Mouse (Mus musculus) C2C12 (cell line): ENCODE results near the gene Cdh22. TPM values are rescaled to one million over a fixed set of nuclear protein-coding genes. Genes with fewer than 3 reads are reported as not detected.

Experiments used
- H3K27me3 ChIP-seq: one replicate; pipeline ENCODE4 v1.6.1; 2011; ENCODE audit not compliant: control insufficient read depth, insufficient read depth, insufficient read length
- H3K36me3 ChIP-seq: one replicate; pipeline ENCODE4 v1.6.1; 2011; ENCODE audit not compliant: control insufficient read depth, insufficient read depth
- H3K4me3 ChIP-seq: one replicate; pipeline ENCODE4 v1.5.1; 2011; ENCODE audit warnings: mild to moderate bottlenecking, control low read depth; ENCODE audit not compliant: poor library complexity, insufficient read depth, severe bottlenecking
- H3K79me2 ChIP-seq: one replicate; pipeline ENCODE4 v1.6.1; 2011; ENCODE audit not compliant: control insufficient read depth, insufficient read depth
- H3K79me3 ChIP-seq: one replicate; pipeline ENCODE4 v1.6.1; 2011; ENCODE audit warnings: low read depth, control low read depth
- H3ac ChIP-seq: one replicate; pipeline ENCODE3; 2011; ENCODE audit warnings: low read depth; ENCODE audit not compliant: control insufficient read depth, insufficient read length
- CEBPB ChIP-seq: IDR thresholded peaks from one replicate; pipeline ENCODE4 v1.6.1; 2011; ENCODE audit warnings: low read depth, mild to moderate bottlenecking, control low read depth, moderate library complexity
- CTCF ChIP-seq: IDR thresholded peaks from one replicate; pipeline ENCODE4 v1.5.1; 2011; ENCODE audit not compliant: control insufficient read depth, insufficient read depth, insufficient read length
- FOSL1 ChIP-seq: IDR thresholded peaks from one replicate; pipeline ENCODE4 v1.8.0; 2011; ENCODE audit warnings: mild to moderate bottlenecking, low read length; ENCODE audit not compliant: poor library complexity, insufficient read depth, severe bottlenecking
- MAX ChIP-seq: IDR thresholded peaks from one replicate; pipeline ENCODE4 v1.6.1; 2011; ENCODE audit warnings: mild to moderate bottlenecking, control low read depth
- MYOD1 ChIP-seq: IDR thresholded peaks from one replicate; pipeline ENCODE4 v1.6.1; 2011; ENCODE audit warnings: low read depth; ENCODE audit not compliant: control insufficient read depth, insufficient read length
- MYOG ChIP-seq: IDR thresholded peaks from one replicate; pipeline ENCODE4 v1.6.1; 2011; ENCODE audit not compliant: control insufficient read depth, insufficient read length; ENCODE audit errors: extremely low read depth
- USF1 ChIP-seq: IDR thresholded peaks from one replicate; pipeline ENCODE4 v1.6.1; 2011; ENCODE audit warnings: low read depth, mild to moderate bottlenecking, control low read depth, moderate library complexity
- polyA plus RNA-seq: library from polyadenylated mRNA; unstranded; fragments of >200 nt; fragmentation: generic; extraction: Trizol; gene quantifications from one replicate; pipeline ENCODE4 v1.2.1, GENCODE M21; 2012; ENCODE audit warnings: missing spikeins

Gene Cdh22
- polyA plus RNA-seq, 1 experiment, result 0.02 TPM

DNA sequence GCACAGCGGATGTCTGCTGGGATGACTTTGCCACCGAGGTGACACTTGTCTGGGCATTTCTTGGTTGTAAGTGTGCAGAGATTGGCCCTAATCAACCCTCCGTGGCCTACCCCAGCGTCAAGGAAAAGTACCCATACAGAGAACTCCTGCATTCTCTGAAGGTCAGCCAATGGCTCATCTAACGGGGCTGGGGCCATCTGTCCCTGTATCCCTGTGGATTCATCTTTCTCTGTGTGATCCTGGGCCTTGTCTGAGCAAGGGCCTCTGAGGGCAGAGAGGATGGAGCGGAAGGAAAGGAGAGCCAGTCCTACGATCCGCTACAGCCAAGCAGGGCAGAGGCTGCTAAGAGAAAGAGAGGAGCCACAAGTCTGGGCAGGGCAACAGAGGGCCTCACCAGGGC lies 15.7 kb downstream of the Cdh22 start:
- Histone ChIP-seq H3K27me3 (peaks cover 85% of the 10 kb centered on the region), H3ac (no peak overlapping the region), H3K79me3 (no peaks in the 10 kb centered on the region), H3K36me3 (no peaks in the 10 kb centered on the region), H3K79me2 (no peaks in the 10 kb centered on the region), H3K4me3 (no peak overlapping the region)
- no peak for TF ChIP-seq CTCF
- TF ChIP-seq CEBPB, result no peak
- no peak for TF ChIP-seq MYOD1
- TF ChIP-seq MAX, result no peak

DNA sequence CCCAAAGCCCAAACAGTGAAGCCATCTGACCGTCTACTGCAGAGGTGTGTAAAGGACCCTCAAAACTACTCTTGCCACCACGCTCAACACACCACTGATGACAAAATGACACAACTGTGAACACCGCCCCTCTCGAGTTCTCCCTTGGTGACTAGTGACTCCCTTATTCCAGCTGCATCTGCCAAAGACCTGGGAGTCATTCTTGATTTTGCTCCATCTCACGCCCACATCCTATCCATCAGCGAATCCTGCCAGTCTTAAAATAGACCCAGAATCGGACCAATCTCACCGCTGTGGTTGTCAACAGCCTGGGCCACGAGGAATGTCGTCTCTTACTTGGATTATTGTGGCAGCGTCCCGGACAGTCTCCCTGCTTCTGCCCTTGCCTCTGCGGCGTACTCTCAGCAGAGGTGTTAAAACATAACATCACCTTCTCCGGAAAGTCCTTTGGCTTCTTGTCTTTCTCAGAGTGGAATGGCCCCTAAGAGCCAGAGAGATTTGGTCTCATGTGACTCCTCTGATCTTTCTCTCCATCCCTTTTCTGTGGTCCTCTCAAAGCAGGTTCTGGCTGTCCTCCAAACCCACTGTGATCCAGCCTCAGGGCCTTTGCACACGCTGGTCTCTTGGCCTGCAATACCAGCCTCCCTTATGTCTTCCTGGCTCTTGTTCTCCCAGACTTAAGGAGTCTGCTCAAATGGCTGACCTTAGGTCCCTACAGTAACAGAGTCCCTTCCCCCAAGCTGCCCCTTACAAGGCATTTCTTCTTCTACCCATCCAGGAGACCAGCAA lies 17.1 kb downstream of the Cdh22 start:
- H3K36me3 ChIP-seq, result no peaks in the 10 kb centered on the region
- TF ChIP-seq MYOG (no peak), CEBPB (no peak), MYOD1 (no peak), FOSL1 (no peak), USF1 (no peak), CTCF (no peak), MAX (no peak)
- no peak overlapping the region for H3ac ChIP-seq
- no peaks in the 10 kb centered on the region for H3K79me3 ChIP-seq
- no peaks in the 10 kb centered on the region for H3K79me2 ChIP-seq
- no peak overlapping the region for H3K4me3 ChIP-seq
- H3K27me3 ChIP-seq, result peaks cover 85% of the 10 kb centered on the region

DNA sequence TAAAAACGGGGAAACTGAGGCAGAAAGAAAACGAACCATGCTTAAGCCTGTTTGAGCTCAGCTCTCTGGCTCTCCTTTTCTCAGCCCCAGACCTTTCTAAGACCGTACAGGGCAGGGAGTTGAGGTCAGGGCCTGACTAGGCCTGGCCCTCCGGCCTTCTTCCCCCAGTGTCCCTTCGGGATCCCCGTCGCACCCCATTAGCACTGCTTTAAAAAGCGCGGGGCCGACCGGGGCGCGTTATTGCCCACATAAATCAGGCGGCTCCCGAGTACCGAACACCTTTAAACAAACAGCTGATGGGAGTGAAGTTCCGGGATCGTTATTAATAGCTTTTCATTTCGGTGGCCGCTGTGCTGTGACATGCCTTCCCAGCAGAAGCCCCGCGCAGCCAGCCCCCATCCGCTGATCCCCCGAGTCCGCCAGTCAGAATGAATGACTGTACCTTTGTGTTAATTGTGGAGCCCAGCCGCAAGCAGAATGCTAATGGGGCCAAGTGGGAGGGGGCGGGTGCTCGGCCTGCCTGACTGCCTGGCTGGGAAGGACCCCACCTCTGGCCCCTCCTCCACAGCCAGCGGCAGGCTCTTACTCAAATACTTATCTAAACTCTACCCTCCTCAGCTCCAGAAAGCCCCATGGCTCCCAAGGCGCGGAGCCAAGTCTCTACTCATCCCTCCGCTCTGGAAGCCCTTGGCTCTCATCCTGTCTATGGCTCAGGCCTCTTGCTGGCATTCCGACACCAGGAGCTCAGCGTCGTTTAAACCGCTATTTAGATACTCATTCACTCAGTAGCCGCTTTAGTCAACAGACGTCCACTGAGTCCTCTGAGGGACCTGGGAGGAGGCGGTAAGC lies 19.3 kb downstream of the Cdh22 start:
- no peak for TF ChIP-seq FOSL1
- no peak for TF ChIP-seq MYOD1
- TF ChIP-seq MYOG, result no peak
- no peak for TF ChIP-seq MAX
- no peak for TF ChIP-seq CTCF
- TF ChIP-seq USF1, result no peak
- no peak for TF ChIP-seq CEBPB
- H3ac ChIP-seq, result no peak overlapping the region

DNA sequence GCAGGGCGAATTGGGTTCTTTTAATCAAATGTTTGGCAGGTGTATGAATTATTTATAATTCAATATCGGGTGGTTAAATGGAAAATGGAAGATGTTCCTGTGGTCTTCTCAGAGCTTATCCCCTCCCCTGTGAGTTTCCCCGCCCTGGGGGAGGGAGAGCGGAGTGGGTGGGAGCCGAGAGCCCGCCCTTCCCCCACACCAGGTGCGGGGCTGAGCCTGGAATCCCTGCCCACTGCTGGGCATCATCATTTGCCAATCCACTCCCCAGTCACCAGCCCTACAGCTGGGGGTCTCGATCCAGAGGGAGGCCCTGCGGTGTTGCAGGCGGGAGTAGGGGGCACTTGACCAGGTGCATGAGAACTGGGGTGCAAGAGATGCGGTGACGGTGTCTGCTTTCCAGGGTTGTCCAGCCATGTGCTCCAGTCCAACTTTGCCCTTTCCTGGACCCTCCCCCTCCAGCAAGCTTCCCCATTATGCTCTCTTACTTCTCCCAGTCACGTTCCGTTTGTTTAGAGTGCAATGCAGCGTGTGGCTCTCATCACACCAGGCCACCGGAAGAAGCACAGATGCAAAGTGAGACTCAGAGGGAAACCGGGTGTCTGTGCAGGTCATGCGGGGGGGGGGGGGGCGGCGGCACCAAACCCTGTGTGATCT lies 23.1 kb downstream of the Cdh22 start:
- no peak for TF ChIP-seq MYOG
- TF ChIP-seq MYOD1, result no peak
- TF ChIP-seq CTCF, result no peak
- no peak for TF ChIP-seq MAX
- TF ChIP-seq CEBPB, result no peak
- no peak for TF ChIP-seq USF1
- TF ChIP-seq FOSL1, result no peak

More for the DNA sequence above, 19.3 kb downstream of the Cdh22 start:
- Histone ChIP-seq H3K79me3 (no peaks in the 10 kb centered on the region), H3K79me2 (no peaks in the 10 kb centered on the region), H3K27me3 (peaks cover 84% of the 10 kb centered on the region), H3K36me3 (no peaks in the 10 kb centered on the region), H3K4me3 (no peak overlapping the region)

GRCm38 (mm10) chr2:165210948-165211347 lies 23.7 kb downstream of the Cdh22 start:
- Histone ChIP-seq H3ac (no peak overlapping the region), H3K36me3 (no peaks in the 10 kb centered on the region), H3K4me3 (no peak overlapping the region), H3K79me3 (no peaks in the 10 kb centered on the region), H3K27me3 (peaks cover 68% of the 10 kb centered on the region), H3K79me2 (no peaks in the 10 kb centered on the region)
- no peak for TF ChIP-seq MYOD1
- TF ChIP-seq FOSL1, result no peak
- TF ChIP-seq USF1, result no peak
- no peak for TF ChIP-seq MYOG
- no peak for TF ChIP-seq CTCF
- TF ChIP-seq CEBPB, result no peak
- TF ChIP-seq MAX, result no peak

More for the DNA sequence above, 23.1 kb downstream of the Cdh22 start:
- H3K79me2 ChIP-seq, result no peaks in the 10 kb centered on the region
- H3K4me3 ChIP-seq, result no peak overlapping the region
- H3K79me3 ChIP-seq, result no peaks in the 10 kb centered on the region
- no peak overlapping the region for H3ac ChIP-seq
- H3K36me3 ChIP-seq, result no peaks in the 10 kb centered on the region
- H3K27me3 ChIP-seq, result peaks cover 71% of the 10 kb centered on the region
